Mouse (Mus musculus): Measurements from ENCODE around the gene Pcgf2.
"Not testable (repeated sequence)": the region's sequence is repeated elsewhere in the genome, so short reads cannot be mapped to it uniquely, and the experiment has no call there.

Gene Pcgf2

DNA sequence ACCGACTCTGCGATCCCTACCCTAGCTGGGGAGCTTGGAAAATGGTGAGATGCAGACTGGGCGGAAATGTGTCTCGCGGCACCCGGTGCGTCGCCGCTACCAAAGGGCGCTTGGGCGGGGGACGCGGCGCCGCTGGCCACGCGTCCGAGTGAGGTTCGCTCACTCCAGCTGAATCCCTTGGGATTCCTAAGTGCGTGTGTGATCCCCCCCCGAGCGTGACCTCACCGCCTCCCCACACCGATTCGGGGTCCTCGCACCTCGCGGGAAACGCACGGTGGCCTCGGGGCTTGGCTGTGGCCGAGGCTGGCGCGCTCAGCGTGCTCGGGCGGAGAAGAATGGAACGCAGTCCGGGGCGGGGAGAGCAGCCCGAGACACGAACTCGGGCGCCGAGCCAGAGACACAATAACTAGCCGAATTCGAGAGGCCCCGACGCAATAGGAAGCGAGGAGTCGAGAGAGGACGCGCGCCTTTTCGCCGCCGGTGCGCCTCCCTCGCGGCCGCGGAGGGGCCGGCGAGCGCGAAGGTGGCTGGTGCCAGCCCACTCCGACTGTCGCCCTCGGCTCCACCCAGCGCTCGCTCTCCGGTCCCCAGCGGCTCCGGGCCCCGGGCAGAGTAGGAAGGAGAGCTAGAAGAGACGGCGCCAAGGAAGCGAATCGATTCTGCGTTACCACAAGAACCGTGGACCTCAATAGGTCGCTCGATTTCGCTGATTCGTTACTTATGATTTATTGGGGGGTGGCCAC is at the start of gene Pcgf2:
Gene Pcgf2, minus strand, starts transcription at position 495 of the 743 bp plus-strand sequence.
- peak; percentile 84 for DNase-seq (ENCODE audit: low read depth, low spot score)

DNA sequence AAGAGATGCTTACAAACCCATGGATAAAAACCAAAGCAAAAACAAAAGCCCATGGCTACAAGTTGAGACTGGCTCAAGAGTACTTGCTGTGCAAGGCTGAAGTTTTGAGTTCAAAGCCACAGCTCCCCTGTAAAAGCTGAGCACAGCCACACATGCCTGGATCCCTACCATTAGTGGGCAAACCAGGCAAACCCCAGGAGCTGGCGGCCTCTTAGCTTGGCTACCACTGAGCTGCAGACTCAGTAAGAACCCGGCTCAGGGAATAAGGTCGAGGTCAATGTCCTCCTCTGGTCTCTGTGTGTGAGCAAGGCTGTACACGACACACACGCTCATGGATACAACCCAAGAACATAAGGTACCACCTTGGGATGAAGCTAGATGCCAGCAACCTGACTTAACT is 48.2 kb upstream of the Pcgf2 start:
- no peak for DNase-seq (ENCODE audit: low read depth, low spot score)

DNA sequence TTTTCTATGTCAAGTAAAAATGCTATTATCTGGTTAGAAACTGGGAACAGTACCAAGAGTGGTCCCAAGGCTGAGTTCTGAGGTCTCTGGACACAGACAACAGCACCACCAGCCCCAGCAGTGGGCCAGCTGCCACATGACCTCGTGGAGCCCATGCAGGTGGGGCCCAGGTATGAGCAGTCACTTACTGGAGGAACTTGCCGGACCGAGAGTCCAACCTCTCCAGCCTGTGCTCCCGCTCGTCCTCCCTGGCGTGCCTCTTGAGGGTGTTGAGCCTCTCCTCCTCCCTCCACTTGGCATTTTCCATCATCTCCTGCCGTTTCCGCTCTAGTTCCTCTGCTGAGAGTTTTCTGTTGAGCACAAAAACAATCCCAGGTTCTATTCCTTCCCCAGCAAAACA is 47.5 kb upstream of the Pcgf2 start:
- DNase-seq (ENCODE audit: low read depth, low spot score), result no peak

DNA sequence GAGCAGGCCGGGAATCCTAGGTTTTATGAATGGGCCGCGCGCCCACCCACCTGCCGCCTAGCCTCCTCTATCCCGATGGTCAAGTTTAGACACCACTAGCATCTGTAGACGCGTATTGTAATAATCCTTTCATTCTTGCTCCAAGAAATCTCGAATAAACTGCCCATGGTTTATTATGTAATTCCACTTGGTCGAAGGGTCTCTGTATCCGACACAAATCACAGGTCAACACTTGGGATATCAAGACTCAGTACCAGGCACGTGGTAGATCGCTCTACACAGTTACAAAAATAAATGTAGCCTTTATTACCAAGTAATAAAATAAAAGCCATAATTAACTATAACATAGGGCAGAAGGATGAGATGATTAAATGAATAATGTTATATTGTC is 45.0 kb upstream of the Pcgf2 start:
- DNase-seq (ENCODE audit: low read depth, low spot score), result no peak

DNA sequence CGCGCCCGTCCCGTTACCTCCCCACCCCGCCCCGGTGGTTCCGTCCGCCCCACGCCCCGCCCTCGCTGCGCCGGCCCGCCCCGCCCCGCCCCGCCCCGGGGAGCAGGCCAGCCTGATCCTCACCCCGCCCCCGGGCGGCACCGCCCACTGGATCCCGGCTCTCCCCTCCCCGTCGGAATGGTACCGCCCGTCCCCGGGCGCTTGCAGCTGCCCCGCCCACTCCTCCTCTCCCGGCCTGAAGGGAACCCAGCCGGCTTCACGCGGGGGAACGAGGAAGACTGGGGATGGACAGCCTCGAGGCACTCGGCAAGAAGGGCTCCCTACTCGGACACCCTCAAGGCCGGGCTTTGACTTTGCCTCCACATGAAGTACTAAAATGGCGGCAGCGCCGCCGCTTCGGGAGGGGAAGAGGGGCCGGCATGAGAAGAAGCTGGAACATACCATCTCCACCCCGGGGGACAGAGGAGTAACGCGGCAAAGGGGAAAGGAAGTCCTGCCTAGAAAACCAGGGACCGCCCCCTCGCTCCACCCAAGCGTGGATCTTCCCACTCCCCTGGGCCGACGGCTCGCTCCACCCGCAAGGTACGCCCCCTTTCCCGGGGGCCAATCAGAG is 44.5 kb upstream of the Pcgf2 start:
- peak; percentile 100 for DNase-seq (ENCODE audit: low read depth, low spot score)

DNA sequence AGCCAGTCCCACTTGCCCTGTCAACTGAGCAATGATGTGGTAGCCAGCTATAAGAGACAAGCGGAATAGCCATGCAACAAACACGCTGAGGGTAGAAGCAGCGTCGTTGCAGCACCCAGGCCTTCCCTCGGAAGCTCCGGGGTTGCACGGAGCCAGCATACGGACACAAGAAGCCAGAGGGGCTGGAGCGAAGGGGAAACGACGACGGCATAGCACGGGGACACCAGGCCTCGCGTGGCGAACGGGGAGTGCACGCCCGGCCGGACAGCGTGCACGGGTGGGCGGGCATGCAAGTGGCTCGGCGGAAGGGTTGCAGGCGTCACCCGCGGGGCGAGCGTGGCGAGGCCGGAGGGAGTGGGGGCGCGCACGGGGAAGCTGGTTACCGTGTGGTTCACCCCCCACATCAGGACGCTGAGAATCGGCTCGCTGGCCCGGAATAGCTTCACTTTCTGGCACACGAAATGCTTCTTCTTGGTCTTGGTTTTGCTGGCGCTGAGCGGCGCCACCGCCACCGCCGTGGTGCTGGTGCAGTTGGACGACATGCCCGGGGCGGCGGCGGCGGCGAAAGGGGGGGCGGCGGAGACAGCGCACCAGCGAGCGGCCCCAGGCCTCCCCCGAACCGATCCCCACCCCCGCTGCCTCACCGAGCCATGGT is 43.9 kb upstream of the Pcgf2 start, which contains the start of gene Pip4k2b:
Gene Pip4k2b, minus strand, starts transcription at position 642 of the 655 bp plus-strand sequence.
- DNase-seq (ENCODE audit: low read depth, low spot score), result peak; percentile 71

DNA sequence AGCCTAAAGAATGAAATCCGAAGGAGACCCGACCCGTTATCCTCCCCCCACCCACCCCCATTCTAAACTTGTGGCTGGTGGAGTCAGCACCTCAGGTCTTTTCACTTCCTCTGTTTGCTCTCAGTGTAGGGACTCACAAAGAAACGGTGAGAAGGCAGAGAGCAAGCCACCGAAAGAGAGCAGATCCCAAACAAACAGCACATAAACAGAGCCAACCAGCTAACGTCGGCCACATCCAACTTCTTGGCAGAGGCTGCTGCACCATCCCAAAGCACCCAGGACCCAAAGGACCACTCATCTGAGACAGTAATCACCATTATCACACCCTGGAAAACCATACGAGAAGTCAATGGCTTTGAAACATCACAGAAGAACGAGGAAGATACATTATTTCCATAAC is 43.1 kb upstream of the Pcgf2 start:
- no peak for DNase-seq (ENCODE audit: low read depth, low spot score)

DNA sequence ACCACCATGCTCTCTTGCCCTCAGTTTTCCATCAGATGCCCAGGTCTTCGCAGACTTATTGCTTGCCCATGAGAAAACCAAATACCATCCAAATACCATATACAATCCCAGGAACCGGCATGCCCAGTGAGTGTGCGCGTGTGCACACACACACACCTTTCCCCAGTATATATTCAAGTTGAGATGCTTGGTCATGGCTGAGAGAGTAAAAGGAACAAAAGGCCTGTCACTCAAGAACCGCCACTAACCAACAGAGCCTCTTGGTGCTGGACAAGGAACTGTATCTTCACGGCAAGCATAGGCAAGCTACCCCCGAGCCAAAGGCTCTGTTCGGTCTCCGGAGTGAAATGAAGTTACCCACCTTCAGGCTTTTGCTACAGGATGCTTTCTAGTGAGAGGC is 42.3 kb upstream of the Pcgf2 start:
- no peak for DNase-seq (ENCODE audit: low read depth, low spot score)

DNA sequence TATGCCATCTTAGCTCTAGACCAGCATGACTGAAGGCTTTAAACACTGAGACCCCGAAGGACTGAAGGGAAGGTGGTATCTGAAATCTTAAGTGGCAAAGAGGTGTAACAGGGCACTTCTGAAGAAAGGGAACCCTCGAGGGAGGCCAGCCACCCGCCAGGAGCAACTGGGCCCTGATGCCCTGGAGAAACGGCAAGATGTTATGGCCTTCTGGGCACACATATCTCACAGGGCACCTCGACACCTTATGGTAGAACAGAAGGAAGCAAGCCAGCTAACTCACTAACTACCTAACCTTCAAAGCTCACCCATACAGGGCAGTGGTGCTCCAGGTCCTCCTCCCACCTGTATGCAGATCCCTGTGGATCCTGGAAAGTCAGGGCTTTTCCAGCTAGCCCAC is 41.9 kb upstream of the Pcgf2 start:
- no peak for DNase-seq (ENCODE audit: low read depth, low spot score)

DNA sequence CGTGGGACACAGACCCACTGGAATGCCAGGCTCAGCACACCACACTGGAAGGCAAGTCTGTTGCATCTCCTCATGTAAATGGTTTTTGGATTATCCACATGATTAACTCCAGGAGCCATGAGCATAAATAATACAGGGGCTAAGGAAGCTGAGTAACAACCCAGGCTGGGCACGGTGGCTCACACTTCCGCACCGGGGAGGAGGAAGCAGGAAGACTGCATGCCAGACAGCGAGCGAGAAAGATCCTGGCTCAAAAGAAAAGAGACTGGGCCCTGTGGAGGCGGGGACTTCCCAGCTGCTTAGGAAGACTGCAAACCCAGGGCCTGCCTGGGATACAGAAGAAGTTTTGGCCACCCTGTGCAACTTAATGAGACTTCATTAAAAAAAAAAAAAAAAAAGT is 39.9 kb upstream of the Pcgf2 start:
- peak; percentile 53 for DNase-seq (ENCODE audit: low read depth, low spot score)

DNA sequence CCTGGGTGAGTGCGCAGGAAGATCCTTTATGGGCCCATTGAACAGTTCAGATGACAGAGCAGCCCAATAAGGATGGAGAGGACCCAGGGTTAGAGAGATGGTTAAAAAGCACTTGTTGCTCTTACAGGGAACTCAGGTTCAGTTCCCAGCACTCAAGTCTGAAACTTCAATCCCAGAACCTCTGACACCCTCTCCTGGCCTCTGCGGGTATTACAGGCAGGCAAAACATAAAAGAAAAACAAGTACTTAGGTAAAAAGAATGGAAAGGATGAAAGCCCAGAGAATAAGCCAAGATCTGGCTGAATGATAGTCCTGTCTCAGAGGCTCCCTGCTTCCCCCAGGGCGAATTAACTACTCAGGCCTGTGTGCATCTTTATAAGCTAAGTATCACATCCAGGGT is 38.9 kb upstream of the Pcgf2 start:
- no peak for DNase-seq (ENCODE audit: low read depth, low spot score)

DNA sequence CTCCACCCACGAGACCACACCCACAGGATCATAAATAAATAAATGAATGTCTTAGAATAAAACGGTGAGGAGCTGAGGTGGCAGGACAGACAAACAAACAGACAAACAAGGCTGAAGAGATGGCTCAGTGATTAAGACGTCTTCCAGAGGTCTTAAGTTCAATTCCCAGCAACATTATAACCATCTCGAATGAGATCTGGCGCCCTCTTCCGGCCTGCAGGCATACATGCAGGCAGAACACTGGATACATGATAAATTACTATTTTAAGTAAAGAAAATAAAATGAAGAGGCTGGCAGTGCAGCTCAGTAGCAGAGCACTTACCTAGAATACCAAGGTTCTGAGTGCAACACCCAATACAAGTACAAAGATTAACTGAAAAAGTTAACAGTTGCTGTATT is 38.4 kb upstream of the Pcgf2 start:
- DNase-seq (ENCODE audit: low read depth, low spot score), result no peak

DNA sequence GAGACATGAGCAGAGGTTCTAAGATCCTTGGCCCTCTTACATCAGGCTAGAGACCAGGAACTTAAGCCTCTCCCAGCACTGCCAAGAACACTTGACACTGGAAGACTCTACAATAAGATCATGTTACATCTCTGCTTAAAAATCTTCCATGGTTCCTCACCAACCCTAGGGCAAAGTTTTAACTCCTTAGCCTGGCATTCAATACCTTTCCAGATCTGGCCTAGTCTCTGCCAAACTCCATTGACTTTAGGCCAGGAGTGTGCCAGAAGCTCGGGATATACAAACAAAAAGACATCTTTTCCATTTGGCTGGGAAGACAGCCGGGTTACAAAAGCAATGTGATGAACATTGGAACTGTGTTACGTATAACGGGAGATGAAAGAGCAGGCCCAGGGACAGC is 37.3 kb upstream of the Pcgf2 start:
- no peak for DNase-seq (ENCODE audit: low read depth, low spot score)

DNA sequence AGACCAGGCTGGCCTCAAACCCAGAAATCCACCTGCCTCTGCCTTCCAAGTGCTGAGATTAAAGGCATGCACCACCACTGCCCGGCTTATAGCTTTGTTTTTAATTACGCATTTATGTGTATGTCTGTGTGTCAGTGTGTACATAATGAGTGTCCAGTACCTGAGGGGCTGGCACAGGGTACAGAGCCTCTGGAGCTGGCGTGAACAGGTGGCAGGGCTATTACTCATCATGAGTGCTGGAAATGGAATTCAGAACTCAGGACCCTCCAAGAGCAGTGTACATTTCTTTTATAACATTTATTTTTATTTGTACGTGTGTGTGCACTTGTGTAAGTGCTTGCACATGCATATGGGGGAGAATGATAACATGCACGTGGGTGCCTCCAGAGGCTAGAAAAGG is 36.3 kb upstream of the Pcgf2 start:
- no peak for DNase-seq (ENCODE audit: low read depth, low spot score)

DNA sequence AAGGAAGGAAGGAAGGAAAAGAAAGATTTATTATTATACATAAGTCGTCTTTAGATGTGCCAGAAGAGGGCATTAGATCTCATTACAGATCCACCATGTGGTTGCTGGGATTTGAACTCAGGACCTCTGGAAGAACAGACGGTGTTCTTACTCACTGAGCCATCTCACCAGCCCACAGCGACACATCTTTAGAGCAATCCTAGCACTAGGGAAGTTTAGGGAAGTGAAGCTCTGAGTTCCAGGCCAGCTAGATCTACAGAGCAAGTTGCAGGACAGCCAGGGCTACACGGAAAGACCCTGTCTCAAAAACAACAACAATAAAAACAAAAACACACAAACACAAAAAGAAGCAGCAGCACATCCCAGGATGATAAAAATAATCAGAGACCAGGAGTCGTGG is 34.5 kb upstream of the Pcgf2 start:
- DNase-seq (ENCODE audit: low read depth, low spot score), result not testable (repeated sequence)

DNA sequence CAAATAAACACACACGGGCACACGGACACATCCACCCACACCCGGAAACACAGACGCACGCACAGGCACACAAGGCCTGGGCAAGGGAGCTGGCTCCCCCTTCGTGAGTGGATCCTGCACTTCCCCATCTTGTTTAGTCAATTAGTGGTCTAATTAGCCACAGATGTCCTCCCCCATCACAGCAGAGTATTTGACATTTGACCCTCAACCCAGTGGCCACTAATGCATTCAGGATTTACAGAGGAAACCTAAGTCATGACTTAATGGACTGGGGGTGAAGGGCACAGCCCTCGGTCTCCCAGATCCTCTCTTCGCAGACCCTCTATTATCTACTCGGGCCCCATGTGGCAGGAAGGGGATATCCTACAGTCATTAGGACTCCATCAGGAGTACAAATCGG is 33.4 kb upstream of the Pcgf2 start:
- no peak for DNase-seq (ENCODE audit: low read depth, low spot score)

DNA sequence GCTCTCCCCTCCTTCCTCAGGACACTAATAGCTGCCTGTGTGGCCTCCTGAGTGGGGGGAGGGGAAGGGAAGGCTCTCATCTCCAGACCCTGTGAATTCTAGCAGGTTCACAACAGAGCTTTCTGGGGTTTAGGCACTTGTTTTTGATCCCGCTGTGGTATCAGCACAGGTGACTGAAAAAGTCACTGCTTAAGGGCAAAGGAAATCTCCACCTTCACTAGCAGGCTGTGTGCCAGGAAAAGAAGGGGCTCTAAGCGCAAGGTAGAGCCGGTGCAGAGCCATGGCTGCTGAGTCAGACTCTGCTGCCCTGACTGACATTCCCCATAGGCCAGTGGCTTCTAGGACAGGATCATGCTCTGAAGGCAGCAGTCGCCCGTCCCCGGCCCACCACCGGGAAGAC is 28.4 kb upstream of the Pcgf2 start:
- no peak for DNase-seq (ENCODE audit: low read depth, low spot score)

DNA sequence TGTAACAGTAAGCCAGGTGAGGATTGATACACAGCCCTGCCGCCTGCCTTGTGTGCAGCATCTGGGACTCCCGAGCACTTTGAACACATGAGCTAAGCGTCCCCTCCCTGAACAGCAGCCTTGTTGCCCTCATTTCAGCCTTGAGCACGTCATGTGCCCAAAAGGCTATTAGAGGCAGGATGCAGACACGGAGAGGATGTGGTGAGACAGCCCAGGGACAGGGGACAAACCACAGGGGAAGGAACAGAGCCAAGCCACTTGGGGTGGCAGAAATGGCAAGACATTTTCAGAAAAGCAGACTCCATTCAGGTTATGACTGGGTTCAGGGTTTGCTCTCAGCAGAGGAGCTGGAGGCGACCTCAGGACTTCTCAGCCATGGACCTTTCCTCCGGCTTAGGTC is 28.0 kb upstream of the Pcgf2 start:
- DNase-seq (ENCODE audit: low read depth, low spot score), result peak; percentile 59

DNA sequence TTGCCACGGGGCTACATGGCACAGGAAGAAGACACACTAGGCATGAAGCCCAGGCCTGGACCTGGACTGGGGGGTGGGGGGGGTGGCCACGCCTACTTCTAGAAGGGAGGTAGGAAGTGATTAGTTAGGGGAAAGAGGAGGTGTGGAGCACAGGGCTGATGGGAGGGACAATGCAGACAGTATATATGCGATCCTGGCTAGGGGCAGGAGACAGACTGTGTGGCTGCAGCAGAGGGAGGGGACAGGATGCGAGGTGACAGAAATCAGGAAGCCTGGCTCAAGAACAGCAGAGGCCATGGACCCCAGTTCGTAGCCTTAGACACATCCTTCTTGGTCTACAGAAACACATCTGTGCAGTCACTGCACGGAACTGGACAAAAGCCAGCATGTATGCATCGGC is 23.4 kb upstream of the Pcgf2 start:
- no peak for DNase-seq (ENCODE audit: low read depth, low spot score)

DNA sequence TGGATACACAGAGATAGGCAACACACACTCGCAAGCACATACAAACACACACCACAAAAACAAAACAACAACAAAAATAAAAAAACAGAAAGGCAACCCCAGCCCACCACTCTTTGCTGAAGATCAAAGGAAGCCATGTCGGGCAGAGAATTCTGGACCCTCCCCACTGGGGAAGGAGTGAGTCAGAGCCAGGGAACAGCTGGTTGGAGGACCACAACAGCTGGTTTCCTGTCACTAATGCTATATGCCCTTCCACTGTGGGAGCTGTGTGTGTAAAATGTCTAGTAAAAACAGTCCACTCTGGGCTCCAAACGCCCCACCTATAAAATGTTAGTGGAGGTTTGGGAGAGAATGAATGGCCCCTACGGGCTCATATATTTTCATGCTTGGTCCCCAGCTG is 21.0 kb upstream of the Pcgf2 start:
- no peak for DNase-seq (ENCODE audit: low read depth, low spot score)

DNA sequence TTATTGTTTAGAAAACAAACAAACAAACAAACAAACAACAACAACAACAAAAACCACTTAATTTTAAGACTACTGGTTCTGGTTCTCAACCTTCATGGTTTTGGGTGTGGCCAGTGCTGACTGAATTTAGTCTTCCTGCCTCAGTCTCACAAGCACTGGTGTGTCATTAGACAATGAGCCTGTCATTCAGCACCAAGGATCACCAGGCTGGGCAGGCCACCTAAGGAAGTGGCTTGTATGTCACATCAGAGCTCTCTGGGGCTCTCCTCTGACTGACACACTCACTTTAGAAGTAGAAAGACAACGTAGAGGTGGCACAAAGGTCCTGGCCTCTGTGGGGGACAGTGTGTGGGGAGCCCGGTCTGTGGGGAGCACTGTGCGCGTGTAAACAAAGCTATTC is 18.7 kb upstream of the Pcgf2 start:
- no peak for DNase-seq (ENCODE audit: low read depth, low spot score)

DNA sequence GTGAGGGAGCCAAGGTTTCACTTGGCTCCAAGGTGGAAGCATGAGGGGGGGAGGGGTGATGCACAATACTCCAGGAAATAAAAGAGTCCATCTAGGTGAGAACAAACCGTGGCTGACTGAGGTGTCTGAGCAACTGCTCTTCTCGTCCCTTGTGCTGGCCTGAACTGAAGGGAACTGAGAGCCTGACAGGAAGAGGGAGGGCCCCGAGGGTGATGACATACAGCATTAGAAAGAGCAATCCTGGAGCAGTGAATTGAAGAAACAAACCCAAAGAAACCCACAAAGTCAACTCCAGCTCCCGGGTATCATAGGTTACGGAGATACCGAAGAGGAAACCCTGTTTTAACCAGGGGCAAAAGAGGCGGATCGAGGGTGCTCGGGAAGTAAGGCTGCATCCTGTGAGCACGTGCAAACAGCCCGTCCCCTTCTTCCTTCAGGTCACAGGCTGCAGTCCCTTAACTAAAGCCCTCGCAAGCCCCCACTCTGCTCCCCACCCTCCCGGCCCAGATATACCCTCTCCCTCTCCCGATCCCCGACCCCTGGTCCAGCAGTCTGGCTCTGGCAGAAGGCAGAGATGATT is 18.1 kb upstream of the Pcgf2 start:
- DNase-seq (ENCODE audit: low read depth, low spot score), result no peak
